Mouse (Mus musculus) liver, embryonic 13.5 days (tissue): Measurements from ENCODE around the gene Tmem108. TPM values are rescaled to one million over a fixed set of nuclear protein-coding genes. Genes with fewer than 3 reads are reported as not detected.

ENCODE experiments used
- ATAC-seq: fragments of 200-750 bp; cut with Nextera tagmentation; 2 replicates; pipeline ENCODE4 v1.8.0; 2017; ENCODE audit warnings: low read depth, mild to moderate bottlenecking, moderate number of reproducible peaks, moderate library complexity
- DNase-seq: peaks from one replicate; pipeline ENCODE4 v3.0.0; 2022
- H3K27ac ChIP-seq: fragments of 300-500 bp; sonication (generic); 2 replicates; pipeline ENCODE4 v1.5.1; 2015; ENCODE audit warnings: moderate library complexity, mild to moderate bottlenecking, inconsistent platforms
- H3K27me3 ChIP-seq: fragments of 300-500 bp; sonication (generic); 2 replicates; pipeline ENCODE4 v1.6.1; 2015; ENCODE audit warnings: mild to moderate bottlenecking, inconsistent platforms
- H3K36me3 ChIP-seq: fragments of 300-500 bp; sonication (generic); 2 replicates; pipeline ENCODE4 v1.6.1; 2015; ENCODE audit warnings: mild to moderate bottlenecking, inconsistent platforms
- H3K4me1 ChIP-seq: fragments of 300-500 bp; sonication (generic); replicated peaks from 2 replicates; pipeline ENCODE4 v1.6.1; 2015; ENCODE audit warnings: inconsistent platforms
- H3K4me2 ChIP-seq: fragments of 300-500 bp; sonication (generic); 2 replicates; pipeline ENCODE4 v1.6.1; 2015; ENCODE audit warnings: inconsistent platforms, mild to moderate bottlenecking, moderate library complexity
- H3K4me3 ChIP-seq: fragments of 300-500 bp; sonication (generic); replicated peaks from 2 replicates; pipeline ENCODE4 v1.5.1; 2015; ENCODE audit warnings: mild to moderate bottlenecking, inconsistent platforms
- H3K9ac ChIP-seq: fragments of 300-500 bp; sonication (generic); 2 replicates; pipeline ENCODE4 v1.6.1; 2015; ENCODE audit warnings: mild to moderate bottlenecking, inconsistent platforms
- H3K9me3 ChIP-seq: fragments of 300-500 bp; sonication (generic); replicated peaks from 2 replicates; pipeline ENCODE4 v1.6.1; 2016; ENCODE audit warnings: inconsistent platforms
- WGBS: fragments of 180-500 bp; shearing (Covaris S2); methylation state at CpG from one replicate; pipeline ENCODE4 v1.1.7; 2015; ENCODE audit not compliant: insufficient replicate concordance; 5-methylcytosine and 5-hydroxymethylcytosine counted together
- polyA plus RNA-seq: library from polyadenylated mRNA; unstranded; fragments of >200 nt; fragmentation: Nextera tagmentation; extraction: Ambion mirVana; gene quantifications from 2 replicates; pipeline ENCODE4 v1.2.1, GENCODE M21; 2015

Gene Tmem108
- polyA plus RNA-seq, 1 experiment from 2014 or later, result 1.5 TPM

DNA sequence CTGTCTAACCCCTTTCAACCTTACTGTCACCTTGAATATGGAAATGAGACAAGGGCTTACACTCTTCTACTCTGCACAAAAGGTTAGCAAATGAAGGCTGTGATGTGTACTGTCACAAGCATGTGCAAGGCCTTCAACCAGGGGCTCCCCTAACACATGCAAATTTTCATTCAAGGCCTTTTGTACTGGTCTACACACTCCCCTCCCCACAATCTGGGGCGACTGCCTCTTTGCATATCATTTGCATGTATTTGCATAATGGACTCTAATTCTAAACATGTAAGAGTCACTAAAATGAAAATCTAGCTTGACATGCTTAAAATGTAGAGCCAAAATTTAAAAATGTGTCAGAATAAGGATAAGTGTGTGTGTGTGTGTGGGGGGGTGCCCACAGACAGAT is 257.0 kb downstream of the Tmem108 start:
- DNase-seq (no peak), ATAC-seq (no peak)
- H3K4me1 ChIP-seq, result peaks cover 12% of the 10 kb centered on the region
- no peak overlapping the region for H3K9ac ChIP-seq
- no peaks in the 10 kb centered on the region for H3K27me3 ChIP-seq
- WGBS, result 63% methylated on average over 1 of the region's 1 CpGs
- H3K4me3 ChIP-seq, result no peak overlapping the region
- no peaks in the 10 kb centered on the region for H3K36me3 ChIP-seq
- no peak overlapping the region for H3K4me2 ChIP-seq
- no peaks in the 10 kb centered on the region for H3K9me3 ChIP-seq
- H3K27ac ChIP-seq, result no peak overlapping the region

DNA sequence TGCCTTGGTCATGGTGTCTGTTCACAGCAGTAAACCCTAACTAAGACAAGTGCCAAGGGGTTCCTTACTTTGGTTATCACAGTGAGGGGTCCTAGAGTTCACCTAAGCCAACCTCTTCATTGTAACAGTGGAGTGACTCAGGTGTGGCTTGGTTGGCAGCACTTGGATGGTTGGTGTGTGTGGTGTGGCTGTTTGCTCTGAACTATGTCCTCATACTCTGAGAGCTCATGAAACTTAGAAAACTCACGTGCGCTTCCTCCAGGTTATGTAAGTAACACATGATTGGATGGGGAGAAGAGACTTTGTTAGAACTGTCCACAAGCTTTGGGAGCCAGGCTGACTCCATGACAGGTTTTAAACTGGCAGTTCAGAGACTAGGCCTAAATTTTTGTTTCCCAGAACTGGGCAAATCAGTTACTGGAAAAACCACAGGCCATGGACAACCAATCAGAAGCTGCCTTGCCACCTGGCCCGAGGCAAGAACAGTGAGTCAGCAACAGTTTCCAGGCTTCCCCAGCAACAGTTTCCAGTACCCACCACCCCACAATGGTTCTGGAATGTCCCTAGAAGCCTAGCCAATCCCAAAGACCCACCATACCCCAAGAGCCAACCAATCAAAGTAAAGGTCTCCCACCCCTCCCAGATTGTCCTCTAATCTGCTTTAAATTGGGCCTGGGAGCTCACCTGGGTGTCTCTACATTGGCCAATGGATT is 257.9 kb downstream of the Tmem108 start:
- Histone ChIP-seq H3K4me2 (no peak overlapping the region), H3K27me3 (no peaks in the 10 kb centered on the region), H3K4me1 (peaks cover 12% of the 10 kb centered on the region), H3K4me3 (no peak overlapping the region), H3K9me3 (no peaks in the 10 kb centered on the region), H3K9ac (no peak overlapping the region), H3K36me3 (no peaks in the 10 kb centered on the region), H3K27ac (no peak overlapping the region)
- DNase-seq (no peak), ATAC-seq (no peak)
- 62% methylated on average over 3 of the region's 3 CpGs for whole genome bisulfite sequencing

DNA sequence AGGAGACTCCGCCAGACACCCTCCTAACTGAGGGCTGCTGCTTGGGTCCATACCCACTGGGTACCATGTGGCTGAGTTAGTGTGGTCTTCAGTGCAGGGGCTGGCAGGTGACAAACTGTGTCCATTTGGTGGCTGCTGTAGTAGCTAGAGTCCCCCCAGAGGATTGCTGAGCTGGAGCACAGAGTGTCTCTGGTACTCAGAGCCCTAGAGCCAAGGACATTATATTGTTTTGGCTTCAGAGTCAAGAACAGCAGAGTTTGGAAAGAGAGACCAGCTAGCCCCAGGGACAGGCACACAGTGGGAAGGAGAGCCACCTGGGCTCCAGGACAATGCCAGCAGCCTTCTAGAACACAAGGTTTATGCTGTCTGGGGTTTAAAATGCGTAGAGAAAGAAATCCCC is 259.0 kb downstream of the Tmem108 start:
- ATAC-seq (no peak), DNase-seq (no peak)
- Histone ChIP-seq H3K9ac (no peak overlapping the region), H3K4me3 (no peak overlapping the region), H3K4me2 (no peak overlapping the region), H3K27ac (no peak overlapping the region), H3K36me3 (no peaks in the 10 kb centered on the region), H3K4me1 (peaks cover 12% of the 10 kb centered on the region), H3K27me3 (no peaks in the 10 kb centered on the region), H3K9me3 (no peaks in the 10 kb centered on the region)
- WGBS, result 78% methylated on average over 2 of the region's 2 CpGs

GRCm38 (mm10) chr9:103501861-103502364 is 259.7 kb downstream of the Tmem108 start:
- no peak for ATAC-seq
- H3K27me3 ChIP-seq, result no peaks in the 10 kb centered on the region
- no peak for DNase-seq

DNA sequence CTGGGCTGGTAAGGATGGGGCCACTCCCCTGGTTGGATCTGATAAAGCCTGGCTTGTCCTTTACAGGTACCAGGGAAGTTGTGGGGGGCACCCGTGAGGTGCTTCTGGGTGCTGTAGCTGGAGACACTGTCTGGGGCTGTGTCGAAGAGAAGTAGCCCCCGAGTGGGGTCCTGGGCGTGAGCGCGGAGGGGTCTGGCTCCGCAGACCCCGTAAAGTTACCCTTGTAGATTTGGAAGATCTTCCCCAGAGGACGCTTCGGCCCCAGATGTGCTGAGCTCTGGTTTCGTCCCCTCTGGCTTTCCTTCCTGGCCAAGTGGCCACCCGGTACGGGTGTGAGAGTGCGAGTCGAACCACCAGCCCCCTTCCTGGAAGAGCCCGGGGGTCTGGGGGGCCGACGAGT is 262.3 kb downstream of the Tmem108 start:
- ATAC-seq (no peak), DNase-seq (no peak)
- no peaks in the 10 kb centered on the region for H3K36me3 ChIP-seq
- no peak overlapping the region for H3K27ac ChIP-seq
- no peaks in the 10 kb centered on the region for H3K27me3 ChIP-seq
- H3K4me2 ChIP-seq, result no peak overlapping the region
- H3K4me3 ChIP-seq, result no peak overlapping the region
- no peaks in the 10 kb centered on the region for H3K9me3 ChIP-seq
- WGBS, result 88% methylated on average over 18 of the region's 18 CpGs
- H3K4me1 ChIP-seq, result peaks cover 8% of the 10 kb centered on the region
- no peak overlapping the region for H3K9ac ChIP-seq

More at GRCm38 (mm10) chr9:103501861-103502364, 259.7 kb downstream of the Tmem108 start:
- WGBS, result 33% methylated on average over 14 of the region's 14 CpGs
- Histone ChIP-seq H3K4me2 (no peak overlapping the region), H3K4me3 (no peak overlapping the region), H3K27ac (no peak overlapping the region), H3K9me3 (no peaks in the 10 kb centered on the region), H3K9ac (no peak overlapping the region), H3K4me1 (peaks cover 12% of the 10 kb centered on the region), H3K36me3 (no peaks in the 10 kb centered on the region)

- no peak for ATAC-seq
- H3K4me3 ChIP-seq, result no peak overlapping the region
Measured at GRCm38 (mm10) chr9:103498699-103499098, 262.9 kb downstream of the Tmem108 start.

GRCm38 (mm10) chr9:103495391-103495790 is 266.2 kb downstream of the Tmem108 start:
- DNase-seq (no peak), ATAC-seq (no peak)
- WGBS, result 79% methylated on average over 11 of the region's 11 CpGs
- Histone ChIP-seq H3K9me3 (no peaks in the 10 kb centered on the region), H3K4me1 (no peaks in the 10 kb centered on the region), H3K27me3 (no peaks in the 10 kb centered on the region), H3K4me3 (no peak overlapping the region), H3K27ac (no peak overlapping the region), H3K9ac (no peak overlapping the region), H3K36me3 (no peaks in the 10 kb centered on the region), H3K4me2 (no peak overlapping the region)

More at GRCm38 (mm10) chr9:103498699-103499098, 262.9 kb downstream of the Tmem108 start:
- Histone ChIP-seq H3K4me1 (peaks cover 8% of the 10 kb centered on the region), H3K27me3 (no peaks in the 10 kb centered on the region), H3K27ac (no peak overlapping the region), H3K9me3 (no peaks in the 10 kb centered on the region), H3K9ac (no peak overlapping the region), H3K36me3 (no peaks in the 10 kb centered on the region), H3K4me2 (no peak overlapping the region)
- DNase-seq, result no peak
- WGBS, result 18% methylated on average over 8 of the region's 8 CpGs

GRCm38 (mm10) chr9:103494346-103495020 is 267.2 kb downstream of the Tmem108 start:
- Histone ChIP-seq H3K4me1 (no peaks in the 10 kb centered on the region), H3K27me3 (no peaks in the 10 kb centered on the region), H3K27ac (no peak overlapping the region), H3K36me3 (no peaks in the 10 kb centered on the region), H3K9me3 (no peaks in the 10 kb centered on the region), H3K4me2 (no peak overlapping the region), H3K4me3 (no peak overlapping the region), H3K9ac (no peak overlapping the region)
- DNase-seq (no peak), ATAC-seq (peak; percentile 47)
- WGBS, result 38% methylated on average over 7 of the region's 7 CpGs

- DNase-seq, result no peak
- Histone ChIP-seq H3K9me3 (no peaks in the 10 kb centered on the region), H3K4me2 (no peak overlapping the region), H3K9ac (no peak overlapping the region), H3K27me3 (no peaks in the 10 kb centered on the region), H3K4me3 (no peak overlapping the region), H3K36me3 (no peaks in the 10 kb centered on the region), H3K4me1 (peaks cover 3% of the 10 kb centered on the region; the same call in 1 of the 2 replicates), H3K27ac (no peak overlapping the region)
- ATAC-seq, result no peak
- WGBS, result 67% methylated on average over 8 of the region's 8 CpGs
Measured at GRCm38 (mm10) chr9:103491985-103492384, 269.7 kb downstream of the Tmem108 start.

- no peak overlapping the region for H3K9ac ChIP-seq
- H3K9me3 ChIP-seq, result no peaks in the 10 kb centered on the region
- peaks cover 7% of the 10 kb centered on the region; the same call in 1 of the 2 replicates for H3K4me1 ChIP-seq
- DNase-seq (peak; percentile 45), ATAC-seq (peak; percentile 52; the same call in 1 of the 2 replicates)
- H3K36me3 ChIP-seq, result no peaks in the 10 kb centered on the region
- WGBS, result 16% methylated on average over 2 of the region's 2 CpGs
- no peak overlapping the region for H3K4me3 ChIP-seq
- H3K27me3 ChIP-seq, result no peaks in the 10 kb centered on the region
- H3K27ac ChIP-seq, result no peak overlapping the region
- H3K4me2 ChIP-seq, result no peak overlapping the region
Measured at GRCm38 (mm10) chr9:103490439-103490838, 271.2 kb downstream of the Tmem108 start.

GRCm38 (mm10) chr9:103489883-103490282 is 271.8 kb downstream of the Tmem108 start:
- no peak overlapping the region for H3K4me2 ChIP-seq
- H3K36me3 ChIP-seq, result no peaks in the 10 kb centered on the region
- H3K27ac ChIP-seq, result no peak overlapping the region
- H3K9me3 ChIP-seq, result no peaks in the 10 kb centered on the region
- WGBS, result 52% methylated on average over 4 of the region's 4 CpGs
- peaks cover 11% of the 10 kb centered on the region; the same call in 1 of the 2 replicates for H3K4me1 ChIP-seq
- H3K27me3 ChIP-seq, result no peaks in the 10 kb centered on the region
- no peak overlapping the region for H3K9ac ChIP-seq
- ATAC-seq, result no peak
- DNase-seq, result no peak
- H3K4me3 ChIP-seq, result no peak overlapping the region
